ENCODE assay signal across 24 mouse cellular contexts in genomic region chr13:75390177-75390576, GRCm38 (mm10).
DNase-seq lines count a peak whose midpoint lies in the region; ATAC-seq and TF ChIP-seq lines count a peak whose summit lies in the region.
"Had no signal": no experiment of that assay in that cellular context is flagged by ENCODE, and none has a peak within 500 bp of the region (broad histone marks: within the 10 kb centered on the region; RNA-seq: fewer than 3 reads in every experiment).

No protein-coding gene starts in this region.

- no peak for TF ChIP-seq CTCF in brain, embryonic 14.5 days (IDR thresholded peaks at IDR 0.05; ENCODE audit: borderline replicate concordance, extremely low read depth, insufficient read depth, insufficient read length)
- TF ChIP-seq CTCF in lung, postnatal 0 days (IDR thresholded peaks at IDR 0.05) = no peak

- ATAC-seq in lung, postnatal 0 days = 0 out of 2 replicates have a peak, but pooled peaks have one; percentile 44
- no peak for ATAC-seq in forebrain, embryonic 14.5 days
- ATAC-seq: intestine, embryonic 16.5 days; midbrain, embryonic 13.5 days had no signal

- no peak overlapping the region for H3K27ac ChIP-seq in lung, postnatal 0 days (ENCODE audit: low read length)
- no peak overlapping the region for H3K27ac ChIP-seq in forebrain, embryonic 14.5 days (ENCODE audit: low read depth, low read length)
- H3K27ac ChIP-seq: embryonic facial prominence, embryonic 10.5 days; embryonic facial prominence, embryonic 15.5 days; forebrain, embryonic 12.5 days; hindbrain, embryonic 12.5 days; kidney, embryonic 15.5 days; liver, embryonic 13.5 days; lung, embryonic 15.5 days; midbrain, embryonic 13.5 days had no signal

- no peak overlapping the region for H3K9ac ChIP-seq in lung, postnatal 0 days (replicated peaks; ENCODE audit: low read depth)
- no peak overlapping the region for H3K9ac ChIP-seq in forebrain, embryonic 14.5 days (ENCODE audit: low read length)
- H3K9ac ChIP-seq: embryonic facial prominence, embryonic 15.5 days; forebrain, embryonic 12.5 days; hindbrain, embryonic 12.5 days; kidney, embryonic 15.5 days; liver, embryonic 13.5 days; lung, embryonic 15.5 days; midbrain, embryonic 13.5 days had no signal

- TF ChIP-seq POLR2A in brain, embryonic 14.5 days (IDR thresholded peaks at IDR 0.05; ENCODE audit: borderline replicate concordance, extremely low read depth, insufficient read depth, insufficient read length, poor library complexity, severe bottlenecking) = no peak

- H3K9me3 ChIP-seq in lung, postnatal 0 days (ENCODE audit: low read length) = no peaks in the 10 kb centered on the region
- H3K9me3 ChIP-seq in forebrain, embryonic 14.5 days (replicated peaks; ENCODE audit: control insufficient read depth, low read length) = no peaks in the 10 kb centered on the region
- H3K9me3 ChIP-seq: embryonic facial prominence, embryonic 10.5 days; embryonic facial prominence, embryonic 15.5 days; forebrain, embryonic 12.5 days; hindbrain, embryonic 12.5 days; kidney, embryonic 15.5 days; liver, embryonic 13.5 days; lung, embryonic 15.5 days; midbrain, embryonic 13.5 days had no signal

- H3K36me3 ChIP-seq in lung, postnatal 0 days (ENCODE audit: insufficient read depth, low read length) = no peaks in the 10 kb centered on the region
- no peaks in the 10 kb centered on the region for H3K36me3 ChIP-seq in forebrain, embryonic 14.5 days (ENCODE audit: control insufficient read depth, insufficient read depth, low read length)
- H3K36me3 ChIP-seq: embryonic facial prominence, embryonic 10.5 days; embryonic facial prominence, embryonic 15.5 days; forebrain, embryonic 12.5 days; hindbrain, embryonic 12.5 days; kidney, embryonic 15.5 days; liver, embryonic 13.5 days; lung, embryonic 15.5 days; midbrain, embryonic 13.5 days had no signal

- peak; percentile 8 for DNase-seq in kidney, postnatal 14 days
- DNase-seq in kidney, adult 8-10 months = no peak
- peak; percentile 2 for DNase-seq in brain, embryonic 14.5 days (ENCODE audit: low read depth)
- peak; percentile 48 for DNase-seq in lung, postnatal 0 days (ENCODE audit: low spot score)
- peak; percentile 24 to 27 for DNase-seq in lung, postnatal 4 days
- no peak for DNase-seq in gastrocnemius, postnatal 4 days (ENCODE audit: low spot score in 2 of 2)
- DNase-seq in thymus, postnatal 14 days = no peak
- no peak for DNase-seq in forebrain, embryonic 14.5 days (ENCODE audit: low spot score)
- DNase-seq: adrenal gland, adult 2 months; adrenal gland, postnatal 36 days; cerebellum, adult 8-10 months; cerebellum, postnatal 25 days; gastrocnemius, postnatal 10 days; heart, postnatal 14 days; liver, embryonic 13.5 days; thymus, postnatal 25 days had no signal

- H3K4me2 ChIP-seq in lung, postnatal 0 days (replicated peaks; ENCODE audit: low read depth, low read length) = no peak overlapping the region
- H3K4me2 ChIP-seq in forebrain, embryonic 14.5 days (ENCODE audit: low read length) = no peak overlapping the region
- H3K4me2 ChIP-seq: embryonic facial prominence, embryonic 15.5 days; forebrain, embryonic 12.5 days; hindbrain, embryonic 12.5 days; kidney, embryonic 15.5 days; liver, embryonic 13.5 days; lung, embryonic 15.5 days; midbrain, embryonic 13.5 days had no signal

- H3K4me3 ChIP-seq in lung, postnatal 0 days (ENCODE audit: low read depth, low read length) = no peak overlapping the region
- no peak overlapping the region for H3K4me3 ChIP-seq in forebrain, embryonic 14.5 days (ENCODE audit: low read depth, low read length)
- H3K4me3 ChIP-seq: embryonic facial prominence, embryonic 10.5 days; embryonic facial prominence, embryonic 15.5 days; forebrain, embryonic 12.5 days; hindbrain, embryonic 12.5 days; kidney, embryonic 15.5 days; liver, embryonic 13.5 days; lung, embryonic 15.5 days; midbrain, embryonic 13.5 days had no signal

- no peak for TF ChIP-seq EP300 in lung, postnatal 0 days (IDR thresholded peaks at IDR 0.05)

- H3K27me3 ChIP-seq in lung, postnatal 0 days (replicated peaks; ENCODE audit: insufficient read depth, low read length) = no peaks in the 10 kb centered on the region
- H3K27me3 ChIP-seq in forebrain, embryonic 14.5 days (replicated peaks; ENCODE audit: control insufficient read depth, insufficient read depth, low read length) = no peaks in the 10 kb centered on the region
- H3K27me3 ChIP-seq: embryonic facial prominence, embryonic 15.5 days; forebrain, embryonic 12.5 days; hindbrain, embryonic 12.5 days; kidney, embryonic 15.5 days; liver, embryonic 13.5 days; lung, embryonic 15.5 days; midbrain, embryonic 13.5 days had no signal

- no peaks in the 10 kb centered on the region for H3K4me1 ChIP-seq in lung, postnatal 0 days (ENCODE audit: insufficient read depth, low read depth, low read length)
- no peaks in the 10 kb centered on the region for H3K4me1 ChIP-seq in forebrain, embryonic 14.5 days (ENCODE audit: control insufficient read depth, insufficient read depth, low read length)
- H3K4me1 ChIP-seq: embryonic facial prominence, embryonic 10.5 days; embryonic facial prominence, embryonic 15.5 days; forebrain, embryonic 12.5 days; hindbrain, embryonic 12.5 days; kidney, embryonic 15.5 days; lung, embryonic 15.5 days; midbrain, embryonic 13.5 days had no signal

- 69% methylated on average over 1 of the region's 1 CpGs for WGBS in lung, postnatal 0 days
- WGBS in forebrain, embryonic 14.5 days = 98% methylated on average over 1 of the region's 1 CpGs

Comparison
In these comparisons a context has a peak if more than half of its experiments do, and no peak if none do; other contexts are left out.
1. DNase-seq: peak in kidney, postnatal 14 days (single experiment), brain, embryonic 14.5 days (single experiment), lung, postnatal 0 days (single experiment) and lung, postnatal 4 days (2 of 2); none in kidney, adult 8-10 months (0 of 2), gastrocnemius, postnatal 4 days (0 of 2), thymus, postnatal 14 days (single experiment) and forebrain, embryonic 14.5 days (single experiment).